Mouse (Mus musculus) kidney, adult 11 months (tissue): ENCODE data around the gene Thap12.

ENCODE experiments used
- DNase-seq: peaks from one replicate; pipeline ENCODE4 v3.0.0; 2022

Thap12 gene

GRCm38 (mm10) chr7:98767261-98767660, 64.4 kb downstream of the Thap12 start:
- no peak for DNase-seq
